Mouse (Mus musculus): ENCODE measurements around the gene Hist1h3e. TPM values are rescaled to one million over a fixed set of nuclear protein-coding genes. Genes with fewer than 3 reads are reported as not detected.
"Not testable (repeated sequence)": the region's sequence is repeated elsewhere in the genome, so short reads cannot be mapped to it uniquely, and the experiment has no call there.

Hist1h3e gene
- polyA plus RNA-seq, 1 experiment = 14.3 TPM

DNA sequence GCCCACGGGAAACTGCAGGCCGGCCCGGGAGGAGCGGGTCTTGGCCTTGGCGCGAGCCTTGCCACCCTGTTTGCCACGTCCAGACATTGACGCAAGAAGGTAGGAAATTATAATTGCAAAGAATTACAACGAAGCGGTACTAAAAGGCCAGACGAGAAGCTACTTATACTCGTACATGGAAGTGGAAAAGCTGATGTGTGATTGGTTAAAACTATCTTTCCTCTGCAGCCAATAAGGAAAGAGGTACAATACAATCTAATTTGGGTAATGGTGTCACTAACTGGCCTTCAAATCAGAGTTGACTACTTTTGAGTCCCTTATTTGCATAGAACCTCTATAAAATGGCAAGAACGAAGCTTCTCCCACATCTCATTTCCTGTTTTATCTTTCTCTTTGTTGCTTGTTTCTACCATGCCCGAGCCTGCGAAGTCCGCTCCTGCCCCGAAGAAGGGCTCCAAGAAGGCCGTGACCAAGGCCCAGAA, 8.9 kb upstream of the Hist1h3e start, which contains the start of the genes Hist1h2ae and Hist1h2bg:
Gene Hist1h2ae (minus strand): TSS at position 199 of the 482 bp plus-strand sequence.
Gene Hist1h2bg (plus strand): TSS at position 375 of the 482 bp plus-strand sequence.
- Histone ChIP-seq H3K27me3 (ENCODE audit: control insufficient read depth, insufficient read depth, low read length, poor library complexity, severe bottlenecking) (no peaks in the 10 kb centered on the region), H3K9ac (ENCODE audit: low read depth, poor library complexity, severe bottlenecking) (peak within 1 kb of the TSS; percentile 96), H3K27ac (ENCODE audit: insufficient read depth, low read length) (peak within 1 kb of the TSS; percentile 93), H3K4me3 (ENCODE audit: low read depth, low read length) (peak within 1 kb of the TSS; percentile 78), H3K4me1 (ENCODE audit: control insufficient read depth, insufficient read depth, low read length) (no peaks in the 10 kb centered on the region), H3K36me3 (ENCODE audit: control insufficient read depth, insufficient read depth, low read length, poor library complexity, severe bottlenecking) (no peaks in the 10 kb centered on the region), H3K9me3 (replicated peaks; ENCODE audit: control insufficient read depth, insufficient read depth, low read length, poor library complexity, severe bottlenecking) (no peaks in the 10 kb centered on the region)
- TF ChIP-seq EP300 (IDR thresholded peaks at IDR 0.05; ENCODE audit: insufficient read depth, low read depth, low read length) (no peak), CTCF (IDR thresholded peaks at IDR 0.05; ENCODE audit: low read depth, low read length) (no peak), POLR2A (IDR thresholded peaks at IDR 0.05; ENCODE audit: insufficient read depth, low read length) (no peak)

- TF ChIP-seq POLR2A (IDR thresholded peaks at IDR 0.05; ENCODE audit: insufficient read depth, low read length) = peak; percentile 57
- H3K36me3 ChIP-seq (ENCODE audit: control insufficient read depth, insufficient read depth, low read length, poor library complexity, severe bottlenecking); H3K27me3 ChIP-seq (ENCODE audit: control insufficient read depth, insufficient read depth, low read length, poor library complexity, severe bottlenecking); H3K9me3 ChIP-seq (replicated peaks; ENCODE audit: control insufficient read depth, insufficient read depth, low read length, poor library complexity, severe bottlenecking); H3K4me1 ChIP-seq (ENCODE audit: control insufficient read depth, insufficient read depth, low read length): not testable (repeated sequence)
- peak overlapping the region; percentile 87 for H3K9ac ChIP-seq (ENCODE audit: low read depth, poor library complexity, severe bottlenecking)
- H3K27ac ChIP-seq (ENCODE audit: insufficient read depth, low read length) = peak overlapping the region; percentile 93
- H3K4me3 ChIP-seq (ENCODE audit: low read depth, low read length) = peak overlapping the region; percentile 60
These were observed 8.3 kb upstream of the Hist1h3e start for GRCm38 (mm10) chr13:23570261-23571021.

DNA sequence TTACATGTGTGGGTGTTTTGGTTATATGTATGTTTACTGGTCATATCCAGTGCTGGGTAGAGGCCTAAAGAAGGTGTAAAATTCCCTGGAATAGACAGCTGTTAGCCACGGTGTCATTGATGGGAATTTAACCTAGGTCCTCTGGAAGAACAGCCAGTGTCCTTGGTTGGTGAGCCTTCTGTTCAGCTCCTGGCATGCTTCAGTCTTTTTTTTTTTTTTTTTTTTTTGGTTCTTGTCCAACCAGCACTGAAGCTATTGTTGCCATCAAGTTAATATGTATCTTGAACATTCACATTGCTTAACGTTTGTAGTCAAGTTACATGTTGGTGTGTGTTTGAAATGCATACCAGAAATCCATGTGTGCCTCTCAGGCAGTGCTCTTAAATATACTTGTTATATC, 2.3 kb upstream of the Hist1h3e start:
- H3K27me3 ChIP-seq (ENCODE audit: control insufficient read depth, insufficient read depth, low read length, poor library complexity, severe bottlenecking) = no peaks in the 10 kb centered on the region
- no peaks in the 10 kb centered on the region for H3K9me3 ChIP-seq (replicated peaks; ENCODE audit: control insufficient read depth, insufficient read depth, low read length, poor library complexity, severe bottlenecking)
- H3K4me3 ChIP-seq (ENCODE audit: low read depth, low read length) = no peak overlapping the region
- H3K9ac ChIP-seq (ENCODE audit: low read depth, poor library complexity, severe bottlenecking) = 0 out of 2 replicates have a peak overlapping the region, but pooled peaks have one; percentile 97
- H3K27ac ChIP-seq (ENCODE audit: insufficient read depth, low read length) = no peak overlapping the region
- H3K4me1 ChIP-seq (ENCODE audit: control insufficient read depth, insufficient read depth, low read length) = no peaks in the 10 kb centered on the region
- TF ChIP-seq POLR2A (IDR thresholded peaks at IDR 0.05; ENCODE audit: insufficient read depth, low read length) = no peak
- no peak for TF ChIP-seq EP300 (IDR thresholded peaks at IDR 0.05; ENCODE audit: insufficient read depth, low read depth, low read length)
- TF ChIP-seq CTCF (IDR thresholded peaks at IDR 0.05; ENCODE audit: low read depth, low read length) = no peak
- no peaks in the 10 kb centered on the region for H3K36me3 ChIP-seq (ENCODE audit: control insufficient read depth, insufficient read depth, low read length, poor library complexity, severe bottlenecking)

- Histone ChIP-seq H3K27me3 (ENCODE audit: control insufficient read depth, insufficient read depth, low read length, poor library complexity, severe bottlenecking) (no peaks in the 10 kb centered on the region), H3K9me3 (replicated peaks; ENCODE audit: control insufficient read depth, insufficient read depth, low read length, poor library complexity, severe bottlenecking) (no peaks in the 10 kb centered on the region), H3K4me3 (ENCODE audit: low read depth, low read length) (peak overlapping the region; percentile 84), H3K4me1 (ENCODE audit: control insufficient read depth, insufficient read depth, low read length) (no peaks in the 10 kb centered on the region), H3K9ac (ENCODE audit: low read depth, poor library complexity, severe bottlenecking) (peak overlapping the region; percentile 97), H3K36me3 (ENCODE audit: control insufficient read depth, insufficient read depth, low read length, poor library complexity, severe bottlenecking) (no peaks in the 10 kb centered on the region), H3K27ac (ENCODE audit: insufficient read depth, low read length) (peak overlapping the region; percentile 98)
- no peak for TF ChIP-seq CTCF (IDR thresholded peaks at IDR 0.05; ENCODE audit: low read depth, low read length)
- TF ChIP-seq EP300 (IDR thresholded peaks at IDR 0.05; ENCODE audit: insufficient read depth, low read depth, low read length) = no peak
- TF ChIP-seq POLR2A (IDR thresholded peaks at IDR 0.05; ENCODE audit: insufficient read depth, low read length) = no peak
These were observed 712 bp upstream of the Hist1h3e start for GRCm38 (mm10) chr13:23562699-23563462.

GRCm38 (mm10) chr13:23561531-23561882, 662 bp downstream of the Hist1h3e start:
- H3K27me3 ChIP-seq (ENCODE audit: control insufficient read depth, insufficient read depth, low read length, poor library complexity, severe bottlenecking); H3K27ac ChIP-seq (ENCODE audit: insufficient read depth, low read length); H3K9ac ChIP-seq (ENCODE audit: low read depth, poor library complexity, severe bottlenecking); H3K4me1 ChIP-seq (ENCODE audit: control insufficient read depth, insufficient read depth, low read length); H3K9me3 ChIP-seq (replicated peaks; ENCODE audit: control insufficient read depth, insufficient read depth, low read length, poor library complexity, severe bottlenecking); H3K36me3 ChIP-seq (ENCODE audit: control insufficient read depth, insufficient read depth, low read length, poor library complexity, severe bottlenecking): not testable (repeated sequence)
- peak overlapping the region; percentile 67 for H3K4me3 ChIP-seq (ENCODE audit: low read depth, low read length)

- not testable (repeated sequence) for H3K27me3 ChIP-seq (ENCODE audit: control insufficient read depth, insufficient read depth, low read length, poor library complexity, severe bottlenecking); H3K9ac ChIP-seq (ENCODE audit: low read depth, poor library complexity, severe bottlenecking); H3K36me3 ChIP-seq (ENCODE audit: control insufficient read depth, insufficient read depth, low read length, poor library complexity, severe bottlenecking); H3K4me1 ChIP-seq (ENCODE audit: control insufficient read depth, insufficient read depth, low read length); H3K9me3 ChIP-seq (replicated peaks; ENCODE audit: control insufficient read depth, insufficient read depth, low read length, poor library complexity, severe bottlenecking); H3K4me3 ChIP-seq (ENCODE audit: low read depth, low read length)
- peak overlapping the region; percentile 86 for H3K27ac ChIP-seq (ENCODE audit: insufficient read depth, low read length)
These were observed 1.5 kb downstream of the Hist1h3e start for GRCm38 (mm10) chr13:23560699-23561098.

All from ES-Bruce4 (cell line).